Mouse (Mus musculus) cerebellum, postnatal 14 days (tissue): Measurements from ENCODE around the gene Ip6k3.

Source experiments
- DNase-seq, 2 experiments: peaks; one replicate each; pipeline ENCODE4 v3.0.0; 2021; ENCODE audit warnings: mixed read lengths in 2 of 2

The Ip6k3 gene

DNA sequence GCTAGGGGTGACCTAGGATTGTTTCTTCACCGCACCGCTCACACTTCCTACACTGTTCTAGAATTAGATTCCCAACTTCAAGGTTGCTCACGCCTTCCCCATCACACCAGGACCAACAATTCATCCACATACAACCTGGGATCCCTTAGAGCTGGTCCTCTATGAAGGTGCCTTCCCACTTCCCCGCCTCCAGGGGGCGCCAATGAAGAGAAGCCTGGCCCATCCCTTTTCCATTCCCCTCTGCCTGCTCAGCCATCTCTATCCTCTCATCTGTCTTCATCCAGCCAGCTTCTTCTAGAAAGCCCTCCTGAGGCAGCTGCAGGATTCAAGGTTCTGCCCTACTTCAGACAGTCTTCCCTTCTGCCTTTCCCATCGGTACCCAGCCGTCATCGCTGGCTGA lies 16.2 kb downstream of the Ip6k3 start:
- DNase-seq: peak in 1 of 2 experiments; percentile 70

GRCm38 (mm10) chr17:27150871-27151270 lies 16.7 kb downstream of the Ip6k3 start:
- DNase-seq: peak in 1 of 2 experiments; percentile 38

GRCm38 (mm10) chr17:27146323-27146923 lies 21.2 kb downstream of the Ip6k3 start:
- no peak for DNase-seq

DNA sequence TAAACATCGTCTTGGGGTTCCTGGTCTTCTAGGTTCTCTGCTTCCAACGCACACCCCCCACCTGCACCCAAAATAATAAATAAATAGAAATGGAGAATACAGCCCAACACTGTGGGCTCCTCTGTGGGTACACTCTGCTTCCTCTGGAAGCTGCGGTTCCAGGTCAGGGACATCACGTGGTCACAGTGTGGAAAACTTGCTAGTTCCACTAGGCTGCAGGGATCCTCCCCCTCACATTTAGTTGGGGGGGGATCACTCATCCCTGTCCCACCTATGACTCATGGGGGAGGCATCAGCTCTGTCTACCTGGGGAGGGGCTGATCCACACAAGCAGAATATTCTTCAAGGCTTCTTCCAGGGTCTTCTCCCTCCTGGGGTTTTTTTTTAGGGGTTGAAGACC lies 23.4 kb downstream of the Ip6k3 start:
- DNase-seq: no peak

- DNase-seq: no peak
Observed at GRCm38 (mm10) chr17:27141971-27142450, 25.6 kb downstream of the Ip6k3 start.

GRCm38 (mm10) chr17:27140262-27140661 lies 27.3 kb downstream of the Ip6k3 start:
- DNase-seq: no peak

DNA sequence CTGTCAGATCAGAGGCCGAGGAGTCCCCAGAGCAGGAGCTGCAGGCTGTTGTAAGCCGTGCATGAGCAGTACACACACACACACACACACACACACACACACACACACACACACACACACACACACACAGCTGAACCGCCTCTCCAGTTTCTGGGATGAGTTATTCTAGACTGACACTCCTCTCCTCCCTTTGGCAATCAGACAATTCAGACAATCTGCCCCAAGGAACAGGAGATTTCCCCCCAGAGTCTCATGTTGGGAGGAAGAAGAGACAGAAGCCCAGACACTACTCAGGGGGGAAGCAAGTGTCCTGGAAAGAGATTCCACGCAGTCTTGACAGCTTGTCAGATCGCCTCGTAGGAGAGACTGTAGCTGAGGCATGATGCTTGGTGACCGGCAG lies 28.3 kb downstream of the Ip6k3 start:
- no peak for DNase-seq

- DNase-seq: no peak
Observed at GRCm38 (mm10) chr17:27138396-27138795, 29.2 kb downstream of the Ip6k3 start.

- DNase-seq: no peak
Observed at GRCm38 (mm10) chr17:27134715-27135114, 32.9 kb downstream of the Ip6k3 start.

DNA sequence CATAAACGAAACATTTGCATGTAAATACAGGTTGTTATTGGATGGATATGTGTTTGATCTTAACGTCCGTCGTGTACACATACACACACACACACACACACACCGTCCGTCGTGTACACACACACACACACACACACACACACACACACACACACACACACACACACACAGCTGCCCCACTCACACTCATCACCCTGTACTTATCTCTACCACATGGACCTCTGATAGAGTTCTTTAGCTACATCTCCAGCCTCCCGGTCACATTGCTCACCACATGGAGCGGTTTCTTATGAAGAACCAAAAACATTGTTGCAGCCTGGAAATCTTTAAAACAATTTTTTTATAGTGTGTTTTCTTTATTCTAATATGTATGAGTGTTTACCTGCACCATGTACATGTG lies 33.4 kb downstream of the Ip6k3 start:
- DNase-seq: no peak

- DNase-seq: peak; percentile 99
Observed at GRCm38 (mm10) chr17:27133551-27134141, 33.9 kb downstream of the Ip6k3 start, which contains the start of gene Uqcc2. TSS of gene Uqcc2 (minus strand) at chr17:27133916.

DNA sequence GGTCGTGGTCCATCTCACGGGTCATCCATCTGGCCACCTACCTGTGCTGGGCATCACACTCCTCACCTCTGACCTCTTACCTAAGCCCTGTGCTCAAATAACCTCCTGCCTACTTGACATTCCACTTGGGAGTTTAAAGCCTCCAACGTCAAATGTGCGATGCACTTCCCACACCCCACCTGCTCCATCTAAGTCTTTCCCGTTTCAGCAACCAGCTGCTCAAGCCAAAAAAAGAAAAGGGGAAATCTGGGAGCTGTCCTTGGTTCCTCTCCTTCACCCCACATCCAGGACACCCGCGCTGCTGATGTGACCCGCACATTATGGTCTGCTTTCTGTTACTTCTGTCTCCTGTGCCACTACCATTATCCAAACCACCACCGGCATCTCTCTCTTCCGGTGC lies 35.4 kb downstream of the Ip6k3 start:
- DNase-seq: no peak

GRCm38 (mm10) chr17:27131240-27131665 lies 36.3 kb downstream of the Ip6k3 start:
- no peak for DNase-seq

DNA sequence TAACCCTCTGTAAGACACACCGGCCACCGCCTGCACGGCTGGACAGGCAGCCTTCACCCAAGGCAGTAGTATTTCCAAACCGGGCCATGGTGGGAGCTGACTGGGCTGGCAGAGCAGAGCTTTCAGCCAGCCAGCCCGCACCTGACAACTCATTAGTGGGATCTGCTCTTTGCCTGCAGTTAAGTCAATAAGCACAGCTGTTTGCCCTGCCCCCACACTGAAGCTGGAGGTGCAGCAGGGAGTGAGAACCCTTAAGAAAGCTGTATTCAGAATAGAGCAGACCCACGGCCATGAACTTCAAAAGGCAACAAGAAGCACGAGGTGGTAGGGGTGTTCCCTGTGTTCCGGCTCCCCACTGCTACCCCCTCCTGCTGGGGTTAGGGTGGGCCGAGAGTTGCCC lies 37.3 kb downstream of the Ip6k3 start:
- DNase-seq: peak in 1 of 2 experiments; percentile 9

GRCm38 (mm10) chr17:27129819-27130218 lies 37.8 kb downstream of the Ip6k3 start:
- DNase-seq: peak in 1 of 2 experiments; percentile 12

- peak; percentile 60 to 69 for DNase-seq
Observed at GRCm38 (mm10) chr17:27129291-27129690, 38.3 kb downstream of the Ip6k3 start.

DNA sequence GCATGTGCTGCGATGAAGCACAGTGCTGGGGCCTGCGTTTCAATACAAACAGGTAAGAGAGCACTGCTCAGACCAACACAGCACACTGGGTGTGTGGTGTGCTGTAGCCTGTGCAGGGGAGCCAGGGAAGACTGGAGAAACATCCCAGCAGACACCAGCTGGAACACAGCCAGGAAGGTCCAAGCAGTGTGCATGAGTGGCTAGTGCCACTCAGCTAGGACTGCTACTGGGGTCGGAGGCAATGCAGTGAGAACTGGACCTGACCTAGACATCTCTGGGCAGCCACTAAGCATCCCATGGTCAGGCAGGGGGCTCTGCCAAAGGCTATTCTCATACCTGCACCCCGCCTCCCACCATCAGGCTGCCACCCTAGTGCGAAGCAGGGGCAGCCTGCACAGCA lies 39.4 kb downstream of the Ip6k3 start:
- peak; percentile 39 to 58 for DNase-seq

- no peak for DNase-seq
Observed at GRCm38 (mm10) chr17:27126974-27127373, 40.6 kb downstream of the Ip6k3 start.

DNA sequence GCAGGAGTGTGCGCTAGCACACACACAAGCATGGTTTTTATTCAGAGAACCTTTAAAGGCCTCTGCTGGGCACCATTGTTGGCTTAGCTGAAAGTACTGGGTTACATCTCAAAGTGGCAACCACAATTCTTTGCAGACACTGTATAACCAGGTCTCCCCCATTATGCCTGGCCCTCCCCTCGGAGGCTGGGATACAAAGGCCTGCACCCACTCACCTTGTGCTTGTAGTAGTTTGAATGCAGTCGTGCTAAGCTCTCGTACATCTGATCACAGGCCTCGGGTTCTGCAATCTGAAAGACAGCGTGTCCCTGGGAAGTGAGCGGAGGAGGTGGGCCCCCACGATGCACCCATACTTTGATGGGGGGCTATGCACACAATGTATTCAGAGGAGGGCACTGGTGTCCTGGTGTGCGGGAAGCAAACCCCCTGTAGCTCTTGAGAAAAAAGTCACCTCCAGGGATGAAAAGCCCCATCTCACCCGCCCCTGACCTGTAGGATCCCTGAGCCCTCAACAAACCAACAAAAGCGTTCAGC lies 41.9 kb downstream of the Ip6k3 start:
- DNase-seq: no peak

DNA sequence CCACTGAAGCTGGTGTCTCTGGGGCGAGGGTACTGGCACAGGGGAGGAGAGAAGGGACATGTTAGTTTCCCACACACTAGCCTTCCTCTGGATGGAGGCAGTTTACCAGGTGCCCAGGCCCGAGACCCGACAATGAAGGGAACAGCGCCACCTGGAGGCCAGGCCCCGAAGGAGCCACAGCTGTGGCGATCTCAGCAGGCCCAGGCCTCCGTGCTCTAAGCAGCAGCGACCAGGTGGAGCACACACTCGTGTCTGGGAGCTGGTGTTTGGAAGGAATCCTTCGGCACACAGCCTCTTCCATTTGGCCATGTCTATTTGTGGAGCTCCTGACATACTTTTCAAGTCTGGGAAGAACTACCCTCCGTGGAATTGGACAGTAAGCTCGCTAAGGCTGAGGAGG lies 42.4 kb downstream of the Ip6k3 start:
- peak; percentile 83 to 92 for DNase-seq

GRCm38 (mm10) chr17:27123813-27124375 lies 43.7 kb downstream of the Ip6k3 start:
- DNase-seq: peak in 1 of 2 experiments; percentile 10

- peak in 1 of 2 experiments; percentile 11 for DNase-seq
Observed at GRCm38 (mm10) chr17:27123103-27123502, 44.5 kb downstream of the Ip6k3 start.

DNA sequence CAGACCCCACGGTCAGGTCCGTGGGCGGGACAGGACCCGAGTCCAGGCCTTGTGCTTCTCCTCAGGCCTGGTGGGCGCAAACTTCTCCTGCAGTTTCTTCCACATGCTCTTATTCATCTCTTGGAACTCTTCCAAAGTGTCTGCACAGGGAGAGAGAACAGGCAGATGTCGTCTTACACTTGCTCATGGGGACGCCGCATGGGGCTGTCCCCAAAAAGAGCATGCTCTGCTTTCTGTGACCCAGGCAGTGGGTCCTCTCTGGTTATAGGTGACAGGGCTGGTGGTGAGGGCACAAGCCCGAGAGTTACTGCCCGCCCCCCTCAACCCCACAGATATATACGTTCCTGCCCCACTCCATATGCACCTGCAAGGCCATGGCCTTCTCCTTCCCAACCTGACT lies 44.9 kb downstream of the Ip6k3 start:
- DNase-seq: peak in 1 of 2 experiments; percentile 16

- peak; percentile 47 to 52 for DNase-seq
Observed at GRCm38 (mm10) chr17:27121781-27122180, 45.8 kb downstream of the Ip6k3 start.
